Mouse (Mus musculus): ENCODE measurements around the gene Blm. TPM values are rescaled to one million over a fixed set of nuclear protein-coding genes. Genes with fewer than 3 reads are reported as not detected.

Blm gene
- polyA plus RNA-seq, 1 experiment = 4.6 TPM

GRCm38 (mm10) chr7:80501006-80501405 is 33.9 kb downstream of the Blm start:
- no peak overlapping the region for H3K4me3 ChIP-seq (ENCODE audit: insufficient read depth, low read length)
- TF ChIP-seq POLR2A (IDR thresholded peaks at IDR 0.05; ENCODE audit: extremely low read depth, insufficient read depth, low read length) (no peak), CTCF (IDR thresholded peaks at IDR 0.05; ENCODE audit: extremely low read depth, insufficient read depth, low read length) (no peak)
- H3K27ac ChIP-seq (ENCODE audit: insufficient read depth, low read length) = no peak overlapping the region
- no peaks in the 10 kb centered on the region for H3K4me1 ChIP-seq (ENCODE audit: control insufficient read depth, insufficient read depth, low read length)

- Histone ChIP-seq H3K27ac (ENCODE audit: insufficient read depth, low read length) (no peak overlapping the region), H3K4me1 (ENCODE audit: control insufficient read depth, insufficient read depth, low read length) (no peaks in the 10 kb centered on the region), H3K4me3 (ENCODE audit: insufficient read depth, low read length) (no peak overlapping the region)
- no peak for TF ChIP-seq CTCF (IDR thresholded peaks at IDR 0.05; ENCODE audit: extremely low read depth, insufficient read depth, low read length)
- no peak for TF ChIP-seq POLR2A (IDR thresholded peaks at IDR 0.05; ENCODE audit: extremely low read depth, insufficient read depth, low read length)
These were observed 34.8 kb downstream of the Blm start for GRCm38 (mm10) chr7:80500099-80500498.

GRCm38 (mm10) chr7:80499190-80499962 is 35.5 kb downstream of the Blm start:
- H3K27ac ChIP-seq (ENCODE audit: insufficient read depth, low read length) = no peak overlapping the region
- no peaks in the 10 kb centered on the region for H3K4me1 ChIP-seq (ENCODE audit: control insufficient read depth, insufficient read depth, low read length)
- TF ChIP-seq POLR2A (IDR thresholded peaks at IDR 0.05; ENCODE audit: extremely low read depth, insufficient read depth, low read length) (no peak), CTCF (IDR thresholded peaks at IDR 0.05; ENCODE audit: extremely low read depth, insufficient read depth, low read length) (no peak)

GRCm38 (mm10) chr7:80496656-80497055 is 38.3 kb downstream of the Blm start:
- no peak overlapping the region for H3K4me3 ChIP-seq (ENCODE audit: insufficient read depth, low read length)
- TF ChIP-seq POLR2A (IDR thresholded peaks at IDR 0.05; ENCODE audit: extremely low read depth, insufficient read depth, low read length) (no peak), CTCF (IDR thresholded peaks at IDR 0.05; ENCODE audit: extremely low read depth, insufficient read depth, low read length) (no peak)
- H3K4me1 ChIP-seq (ENCODE audit: control insufficient read depth, insufficient read depth, low read length) = no peaks in the 10 kb centered on the region
- no peak overlapping the region for H3K27ac ChIP-seq (ENCODE audit: insufficient read depth, low read length)

More at GRCm38 (mm10) chr7:80499190-80499962, 35.5 kb downstream of the Blm start:
- H3K4me3 ChIP-seq (ENCODE audit: insufficient read depth, low read length) = no peak overlapping the region

GRCm38 (mm10) chr7:80495210-80495609 is 39.7 kb downstream of the Blm start:
- Histone ChIP-seq H3K4me3 (ENCODE audit: insufficient read depth, low read length) (no peak overlapping the region), H3K27ac (ENCODE audit: insufficient read depth, low read length) (no peak overlapping the region), H3K4me1 (ENCODE audit: control insufficient read depth, insufficient read depth, low read length) (no peaks in the 10 kb centered on the region)
- TF ChIP-seq POLR2A (IDR thresholded peaks at IDR 0.05; ENCODE audit: extremely low read depth, insufficient read depth, low read length) (no peak), CTCF (IDR thresholded peaks at IDR 0.05; ENCODE audit: extremely low read depth, insufficient read depth, low read length) (no peak)

- no peaks in the 10 kb centered on the region for H3K4me1 ChIP-seq (ENCODE audit: control insufficient read depth, insufficient read depth, low read length)
- no peak for TF ChIP-seq POLR2A (IDR thresholded peaks at IDR 0.05; ENCODE audit: extremely low read depth, insufficient read depth, low read length)
- TF ChIP-seq CTCF (IDR thresholded peaks at IDR 0.05; ENCODE audit: extremely low read depth, insufficient read depth, low read length) = no peak
- H3K27ac ChIP-seq (ENCODE audit: insufficient read depth, low read length) = no peak overlapping the region
- H3K4me3 ChIP-seq (ENCODE audit: insufficient read depth, low read length) = no peak overlapping the region
These were observed 42.9 kb downstream of the Blm start for GRCm38 (mm10) chr7:80491995-80492394.

- Histone ChIP-seq H3K4me1 (ENCODE audit: control insufficient read depth, insufficient read depth, low read length) (no peaks in the 10 kb centered on the region), H3K4me3 (ENCODE audit: insufficient read depth, low read length) (no peak overlapping the region), H3K27ac (ENCODE audit: insufficient read depth, low read length) (no peak overlapping the region)
- no peak for TF ChIP-seq CTCF (IDR thresholded peaks at IDR 0.05; ENCODE audit: extremely low read depth, insufficient read depth, low read length)
These were observed 43.8 kb downstream of the Blm start for GRCm38 (mm10) chr7:80491086-80491485.

GRCm38 (mm10) chr7:80490351-80490750 is 44.6 kb downstream of the Blm start:
- Histone ChIP-seq H3K4me1 (ENCODE audit: control insufficient read depth, insufficient read depth, low read length) (no peaks in the 10 kb centered on the region), H3K27ac (ENCODE audit: insufficient read depth, low read length) (no peak overlapping the region)
- TF ChIP-seq POLR2A (IDR thresholded peaks at IDR 0.05; ENCODE audit: extremely low read depth, insufficient read depth, low read length) = no peak
- TF ChIP-seq CTCF (IDR thresholded peaks at IDR 0.05; ENCODE audit: extremely low read depth, insufficient read depth, low read length) = no peak

GRCm38 (mm10) chr7:80489445-80489844 is 45.5 kb downstream of the Blm start:
- Histone ChIP-seq H3K4me3 (ENCODE audit: insufficient read depth, low read length) (no peak overlapping the region), H3K4me1 (ENCODE audit: control insufficient read depth, insufficient read depth, low read length) (no peaks in the 10 kb centered on the region), H3K27ac (ENCODE audit: insufficient read depth, low read length) (no peak overlapping the region)
- TF ChIP-seq POLR2A (IDR thresholded peaks at IDR 0.05; ENCODE audit: extremely low read depth, insufficient read depth, low read length) (no peak), CTCF (IDR thresholded peaks at IDR 0.05; ENCODE audit: extremely low read depth, insufficient read depth, low read length) (no peak)

More at GRCm38 (mm10) chr7:80490351-80490750, 44.6 kb downstream of the Blm start:
- no peak overlapping the region for H3K4me3 ChIP-seq (ENCODE audit: insufficient read depth, low read length)

GRCm38 (mm10) chr7:80487239-80487638 is 47.7 kb downstream of the Blm start:
- no peak overlapping the region for H3K4me3 ChIP-seq (ENCODE audit: insufficient read depth, low read length)
- no peak overlapping the region for H3K27ac ChIP-seq (ENCODE audit: insufficient read depth, low read length)
- TF ChIP-seq CTCF (IDR thresholded peaks at IDR 0.05; ENCODE audit: extremely low read depth, insufficient read depth, low read length) (no peak), POLR2A (IDR thresholded peaks at IDR 0.05; ENCODE audit: extremely low read depth, insufficient read depth, low read length) (no peak)
- no peaks in the 10 kb centered on the region for H3K4me1 ChIP-seq (ENCODE audit: control insufficient read depth, insufficient read depth, low read length)
